Mouse (Mus musculus) myocyte (in vitro differentiated cells): ENCODE data around the gene Gm14418. TPM values are rescaled to one million over a fixed set of nuclear protein-coding genes. Genes with fewer than 3 reads are reported as not detected.
"Not testable (repeated sequence)": the region's sequence is repeated elsewhere in the genome, so short reads cannot be mapped to it uniquely, and the experiment has no call there.

Experiments
- H3K27me3 ChIP-seq: one replicate; pipeline ENCODE4 v1.6.1; 2011; ENCODE audit not compliant: control insufficient read depth, insufficient read depth, insufficient read length
- H3K36me3 ChIP-seq: one replicate; pipeline ENCODE4 v1.6.1; 2011; ENCODE audit not compliant: control insufficient read depth, insufficient read depth
- H3K4me2 ChIP-seq: one replicate; pipeline ENCODE4 v1.6.1; 2011; ENCODE audit warnings: low read depth, control low read depth
- H3K4me3 ChIP-seq: one replicate; pipeline ENCODE4 v1.5.1; 2011; ENCODE audit warnings: mild to moderate bottlenecking, control low read depth, moderate library complexity
- H3K79me2 ChIP-seq: one replicate; pipeline ENCODE4 v1.6.1; 2011; ENCODE audit not compliant: control insufficient read depth, insufficient read depth
- H3ac ChIP-seq: one replicate; pipeline ENCODE4 v1.6.1; 2011; ENCODE audit not compliant: control insufficient read depth, insufficient read length
- polyA plus RNA-seq: library from polyadenylated mRNA; unstranded; fragments of >200 nt; fragmentation: generic; extraction: Trizol; gene quantifications from one replicate; pipeline ENCODE4 v1.2.1, GENCODE M21; 2012; ENCODE audit warnings: missing spikeins

The Gm14418 gene
- 1.5 TPM for polyA plus RNA-seq

GRCm38 (mm10) chr2:177398096-177398495 lies at the start of gene Gm14418:
Gene Gm14418, minus strand, starts transcription at chr2:177398320.
- not testable (repeated sequence) for H3K27me3 ChIP-seq, H3ac ChIP-seq, H3K4me2 ChIP-seq

More at GRCm38 (mm10) chr2:177398096-177398495, at the start of gene Gm14418:
- H3K36me3 ChIP-seq, H3K79me2 ChIP-seq: not testable (repeated sequence)
- H3K4me3 ChIP-seq = peak within 1 kb of the TSS; percentile 12

Other genes with a start within 250 kb of the Gm14418 start
- gene Gm14410, start 191.9 kb downstream of the Gm14418 start, polyA plus RNA-seq = 8.1 TPM
- 0.07 TPM for gene Gm14409, start 131.3 kb downstream of the Gm14418 start, polyA plus RNA-seq
- 0.02 TPM for gene Gm14412, start 74.0 kb downstream of the Gm14418 start, polyA plus RNA-seq
- gene Zfp970, start 66.4 kb upstream of the Gm14418 start, polyA plus RNA-seq = 1.5 TPM
- 0.90 TPM for gene Gm14403, start 99.9 kb upstream of the Gm14418 start, polyA plus RNA-seq
- not detected for gene Gm14406, start 179.9 kb upstream of the Gm14418 start, polyA plus RNA-seq